Mouse (Mus musculus): ENCODE measurements around the gene Gm3618.
"Not testable (repeated sequence)": the region's sequence is repeated elsewhere in the genome, so short reads cannot be mapped to it uniquely, and the experiment has no call there.

Gene Gm3618

DNA sequence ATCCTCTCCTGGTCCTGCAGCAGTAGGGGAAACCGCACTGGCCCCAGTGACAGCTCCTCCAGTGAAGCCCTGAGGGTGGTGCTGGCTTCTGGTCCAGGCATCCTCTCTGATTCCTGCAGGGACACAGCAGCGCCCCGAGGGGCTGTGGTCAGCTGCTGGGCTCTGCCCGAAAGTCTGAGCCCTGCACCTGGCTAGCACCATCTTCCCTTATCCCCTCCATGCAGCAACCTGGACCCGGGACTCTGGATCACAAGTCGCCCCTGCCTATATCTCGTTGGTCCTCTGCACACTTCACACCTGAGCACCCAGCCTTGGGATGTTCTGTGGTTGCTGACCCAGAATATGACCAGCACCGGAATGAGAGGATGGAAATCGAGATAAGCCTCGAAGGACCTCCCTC, at the start of gene Gm3618:
TSS of gene Gm3618 (minus strand) at position 101 of the 400 bp plus-strand sequence.
- not testable (repeated sequence) for ATAC-seq (ENCODE audit: low TSS enrichment)

DNA sequence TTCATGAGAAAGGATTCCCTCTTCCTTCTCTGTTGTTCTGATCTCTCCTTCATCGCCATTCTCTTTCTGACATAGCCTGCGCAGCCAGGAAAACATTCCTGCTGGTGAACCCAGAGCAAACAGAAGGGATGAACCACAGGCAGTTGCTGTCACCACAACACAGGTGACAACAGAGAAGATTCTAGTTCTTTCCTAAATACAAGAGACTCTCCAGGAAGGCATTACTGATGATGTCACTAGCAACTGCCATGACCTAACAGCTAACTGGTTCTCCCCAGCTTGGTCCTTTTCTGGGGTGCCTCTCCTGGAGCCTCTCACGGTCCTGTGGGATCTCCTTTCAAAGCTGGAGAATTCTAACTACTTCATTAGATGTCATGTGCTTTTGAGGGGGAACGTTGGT, 46.7 kb upstream of the Gm3618 start, which contains the start of gene Gm16440:
TSS of gene Gm16440 (minus strand) at position 101 of the 400 bp plus-strand sequence.
- not testable (repeated sequence) for ATAC-seq (ENCODE audit: low TSS enrichment)

DNA sequence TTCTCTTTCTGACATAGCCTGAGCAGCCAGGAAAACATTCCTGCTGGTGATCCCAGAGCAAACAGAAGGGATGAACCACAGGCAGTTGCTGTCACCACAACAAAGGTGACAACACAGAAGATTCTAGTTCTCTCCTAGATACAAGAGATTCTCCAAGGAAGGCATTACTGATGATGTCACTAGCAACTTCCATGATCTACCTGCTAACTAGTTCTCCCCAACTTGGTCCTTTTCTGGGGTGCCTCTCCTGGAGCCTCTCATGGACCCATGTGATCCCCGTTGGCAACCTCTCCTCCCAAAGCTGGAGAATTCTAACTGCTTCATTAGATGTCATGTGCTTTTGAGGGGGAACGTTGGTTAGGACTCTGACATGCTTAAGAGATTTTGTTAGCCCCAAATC, 38.7 kb downstream of the Gm3618 start, which contains the start of gene Gm21103:
TSS of gene Gm21103 (minus strand) at position 101 of the 400 bp plus-strand sequence.
- ATAC-seq (ENCODE audit: low TSS enrichment), result not testable (repeated sequence)

DNA sequence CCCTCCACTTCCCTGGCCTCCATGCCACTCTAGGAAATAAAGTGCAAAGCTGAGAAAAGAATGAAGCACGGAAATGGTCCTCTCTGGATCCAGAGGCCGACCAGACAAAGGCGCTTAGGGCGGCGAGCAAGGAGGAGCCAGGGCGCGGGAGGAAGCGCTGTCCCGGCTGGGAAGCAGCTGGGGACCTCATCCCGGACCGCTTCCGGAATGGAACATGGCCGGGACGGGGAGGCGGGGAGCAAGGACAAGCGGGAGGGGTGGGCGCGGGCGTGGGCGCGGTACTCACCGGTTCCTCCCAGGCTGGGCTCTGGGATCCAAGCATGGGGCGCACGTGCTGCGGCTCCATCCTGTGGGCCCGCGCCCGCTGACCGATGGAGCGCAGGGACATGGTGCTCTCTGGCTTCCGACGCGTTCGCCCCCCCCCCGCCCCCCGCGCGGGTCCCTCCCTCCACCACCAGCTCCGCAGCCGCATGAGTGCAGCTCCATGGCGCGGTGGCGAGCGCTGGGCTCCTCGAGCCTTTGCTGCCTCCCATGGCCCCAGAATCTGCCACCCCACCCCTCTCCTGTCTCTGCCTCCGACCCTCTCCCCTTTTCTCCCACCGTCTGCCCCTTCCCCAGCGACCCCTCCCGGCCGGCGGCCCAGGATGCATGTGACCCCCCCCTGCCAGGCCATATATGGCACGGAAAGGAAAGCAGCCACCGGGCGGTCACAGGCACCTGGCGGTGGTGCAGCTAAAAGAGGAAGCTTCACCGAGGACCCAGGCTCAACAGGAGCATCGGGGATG, 56.4 kb downstream of the Gm3618 start, which contains the start of gene Gm3411:
TSS of gene Gm3411 (minus strand) at position 320 of the 785 bp plus-strand sequence.
- ATAC-seq (ENCODE audit: low TSS enrichment), result not testable (repeated sequence)
